Mouse (Mus musculus) intestine, postnatal 0 days (tissue): ENCODE measurements at regions not wholly inside any gene's neighbourhood (a gene's known extent, or its start where the extent isn't known, plus 50 kb on each side); places are given as distances from the start of the nearest gene placed in this dataset.

ENCODE experiments used
- ATAC-seq: fragments of 200-750 bp; cut with Nextera tagmentation; 2 replicates; pipeline ENCODE4 v1.8.0; 2017; ENCODE audit warnings: mild to moderate bottlenecking, moderate TSS enrichment, moderate library complexity
- H3K27ac ChIP-seq: fragments of 300-500 bp; sonication (generic); 2 replicates; pipeline ENCODE4 v1.5.1; 2014; ENCODE audit warnings: mild to moderate bottlenecking, low read depth, low read length, moderate library complexity
- H3K27me3 ChIP-seq: fragments of 300-500 bp; sonication (generic); replicated peaks from 2 replicates; pipeline ENCODE4 v1.6.1; 2014; ENCODE audit warnings: low read length, mixed read lengths; ENCODE audit not compliant: control insufficient read depth, insufficient read depth
- H3K36me3 ChIP-seq: fragments of 300-500 bp; sonication (generic); 2 replicates; pipeline ENCODE4 v1.6.1; 2014; ENCODE audit warnings: mild to moderate bottlenecking, moderate library complexity; ENCODE audit not compliant: control insufficient read depth, insufficient read depth
- H3K4me1 ChIP-seq: fragments of 300-500 bp; sonication (generic); replicated peaks from 2 replicates; pipeline ENCODE4 v1.6.1; 2014; ENCODE audit warnings: antibody characterized with exemption, low read length, mixed read lengths; ENCODE audit not compliant: control insufficient read depth, insufficient read depth
- H3K4me2 ChIP-seq: fragments of 300-500 bp; sonication (generic); replicated peaks from 2 replicates; pipeline ENCODE4 v1.6.1; 2014; ENCODE audit warnings: low read depth, mild to moderate bottlenecking, moderate library complexity
- H3K4me3 ChIP-seq: fragments of 300-500 bp; sonication (generic); 2 replicates; pipeline ENCODE4 v1.5.1; 2014; ENCODE audit warnings: low read depth, low read length
- H3K9ac ChIP-seq: fragments of 300-500 bp; sonication (generic); 2 replicates; pipeline ENCODE4 v1.6.1; 2014; ENCODE audit warnings: mild to moderate bottlenecking, low read depth, low read length
- H3K9me3 ChIP-seq: fragments of 300-500 bp; sonication (generic); 2 replicates; pipeline ENCODE4 v1.6.1; 2016; ENCODE audit warnings: mixed run types; ENCODE audit not compliant: control insufficient read depth
- CTCF ChIP-seq: sonication (generic); IDR thresholded peaks from 2 replicates; pipeline ENCODE4 v1.5.1; 2016; ENCODE audit warnings: low read depth, mild to moderate bottlenecking, control low read depth, antibody characterized with exemption, moderate library complexity
- WGBS: fragments of 180-500 bp; shearing (Covaris S2); extraction: QIAGEN DNeasy Blood & Tissue Kit; methylation state at CpG from one replicate; pipeline ENCODE4 v1.1.7; 2014; 5-methylcytosine and 5-hydroxymethylcytosine counted together

DNA sequence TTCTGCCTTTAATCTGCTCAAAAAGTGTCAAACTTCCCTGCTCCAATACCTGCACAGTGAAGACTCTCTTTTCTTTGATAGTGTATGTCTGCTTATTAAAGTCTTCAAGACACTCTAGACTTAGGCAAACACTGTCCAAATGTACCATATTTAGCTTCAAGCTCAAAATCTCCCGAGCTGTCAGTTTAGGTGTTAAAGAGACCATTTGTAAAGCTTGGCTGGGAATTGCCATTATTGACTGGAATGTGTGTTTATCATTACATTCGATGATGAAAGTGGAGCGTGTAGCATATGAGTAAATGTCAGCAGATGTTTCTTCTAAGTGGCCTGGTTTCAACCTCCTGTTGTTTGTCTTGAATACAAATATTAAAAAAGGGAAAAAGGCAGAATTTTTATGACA lies 564.4 kb downstream of the Prkd1 start:
- H3K9me3 ChIP-seq, result no peaks in the 10 kb centered on the region
- H3K4me3 ChIP-seq, result no peak overlapping the region
- ATAC-seq, result no peak
- H3K36me3 ChIP-seq, result no peaks in the 10 kb centered on the region
- 62% methylated on average over 3 of the region's 3 CpGs for WGBS
- no peak for TF ChIP-seq CTCF
- no peak overlapping the region for H3K27ac ChIP-seq
- no peaks in the 10 kb centered on the region for H3K27me3 ChIP-seq
- H3K9ac ChIP-seq, result no peak overlapping the region
- H3K4me2 ChIP-seq, result no peak overlapping the region
- no peaks in the 10 kb centered on the region for H3K4me1 ChIP-seq

DNA sequence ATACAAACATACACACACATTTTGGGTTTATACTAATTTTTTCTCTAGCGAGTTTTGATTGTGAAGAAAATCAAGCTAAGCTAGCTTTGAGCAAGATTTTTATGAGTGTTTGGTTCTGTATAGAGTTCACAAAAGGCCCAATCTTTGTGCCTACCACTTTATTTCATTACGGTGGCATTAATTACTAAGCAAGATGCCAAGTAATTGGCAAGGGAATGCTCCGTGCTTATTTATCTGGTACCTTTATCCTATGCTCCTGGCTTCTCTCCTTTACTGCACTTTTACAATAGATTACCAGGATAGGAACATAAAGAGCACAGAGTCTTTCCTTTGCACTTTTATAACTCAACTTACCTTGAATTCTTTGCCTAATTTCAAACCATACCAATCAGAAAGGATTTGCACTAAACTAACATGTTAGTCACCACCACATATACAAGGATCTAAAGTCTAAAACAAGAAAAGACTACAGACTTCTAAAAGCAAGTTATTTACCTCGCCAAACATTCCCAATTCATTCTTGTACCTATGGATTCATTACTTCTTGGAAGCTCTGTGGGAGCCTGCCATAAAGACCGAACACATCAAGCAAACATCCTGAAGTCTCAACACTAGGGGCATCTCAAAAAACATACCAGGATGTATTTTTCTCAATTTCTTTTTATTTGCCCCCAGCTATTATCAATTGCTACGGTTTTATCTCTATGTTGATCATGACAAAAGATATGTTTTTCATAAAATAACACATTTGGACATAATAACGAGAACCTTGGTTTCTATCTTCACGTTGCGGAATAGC lies 537.5 kb downstream of the Prkd1 start:
- Histone ChIP-seq H3K9me3 (no peaks in the 10 kb centered on the region), H3K4me2 (no peak overlapping the region), H3K27me3 (no peaks in the 10 kb centered on the region), H3K36me3 (no peaks in the 10 kb centered on the region), H3K4me1 (no peaks in the 10 kb centered on the region), H3K27ac (no peak overlapping the region), H3K9ac (no peak overlapping the region), H3K4me3 (no peak overlapping the region)
- no peak for TF ChIP-seq CTCF
- ATAC-seq, result no peak
- 84% methylated on average over 9 of the region's 9 CpGs for WGBS

DNA sequence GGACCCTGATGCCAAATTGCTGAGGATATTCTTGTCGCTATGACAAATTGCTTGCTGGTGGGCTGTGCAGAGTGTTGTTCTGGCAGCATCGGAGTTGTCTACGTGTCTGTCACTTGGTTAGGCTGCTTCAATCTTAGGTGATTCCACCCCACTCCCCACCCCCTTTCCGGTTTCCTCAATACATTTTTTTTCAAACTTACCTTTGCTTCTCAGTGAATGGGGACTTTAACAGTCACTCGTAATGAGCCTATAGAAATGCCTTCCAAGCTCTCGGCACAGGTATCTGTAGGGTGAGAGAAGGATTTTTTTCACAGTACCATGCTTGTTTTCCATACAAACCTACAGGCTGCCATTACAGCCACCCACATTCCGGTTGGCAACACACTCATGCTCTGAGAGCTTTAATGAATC lies 536.8 kb downstream of the Prkd1 start:
- H3K4me1 ChIP-seq, result no peaks in the 10 kb centered on the region
- ATAC-seq, result no peak
- H3K27me3 ChIP-seq, result no peaks in the 10 kb centered on the region
- WGBS, result 85% methylated on average over 7 of the region's 7 CpGs
- no peaks in the 10 kb centered on the region for H3K9me3 ChIP-seq
- H3K4me2 ChIP-seq, result no peak overlapping the region
- no peaks in the 10 kb centered on the region for H3K36me3 ChIP-seq
- H3K9ac ChIP-seq, result no peak overlapping the region
- no peak overlapping the region for H3K27ac ChIP-seq
- no peak overlapping the region for H3K4me3 ChIP-seq
- no peak for TF ChIP-seq CTCF

DNA sequence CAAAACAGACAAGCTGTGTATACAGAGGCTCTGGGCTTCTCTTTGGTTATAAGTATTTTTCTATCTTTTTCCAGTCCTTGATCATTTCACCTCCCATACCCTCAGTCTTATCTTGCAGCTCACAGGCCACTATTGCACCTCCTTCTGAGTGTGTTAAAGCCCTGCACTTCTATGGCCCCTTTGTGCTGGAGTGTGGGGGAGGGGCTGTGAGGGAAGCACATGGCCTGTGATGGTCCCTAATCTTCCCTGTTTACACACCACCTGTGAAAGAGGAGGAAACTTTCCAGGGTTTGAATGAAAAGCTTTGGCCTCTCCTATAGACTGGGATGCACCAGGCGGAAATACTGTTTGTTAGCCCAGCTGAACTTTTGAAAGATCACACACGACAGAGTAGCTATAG lies 533.0 kb downstream of the Prkd1 start:
- TF ChIP-seq CTCF, result no peak
- peak; percentile 70 for ATAC-seq
- 31% methylated on average over 2 of the region's 2 CpGs for WGBS

DNA sequence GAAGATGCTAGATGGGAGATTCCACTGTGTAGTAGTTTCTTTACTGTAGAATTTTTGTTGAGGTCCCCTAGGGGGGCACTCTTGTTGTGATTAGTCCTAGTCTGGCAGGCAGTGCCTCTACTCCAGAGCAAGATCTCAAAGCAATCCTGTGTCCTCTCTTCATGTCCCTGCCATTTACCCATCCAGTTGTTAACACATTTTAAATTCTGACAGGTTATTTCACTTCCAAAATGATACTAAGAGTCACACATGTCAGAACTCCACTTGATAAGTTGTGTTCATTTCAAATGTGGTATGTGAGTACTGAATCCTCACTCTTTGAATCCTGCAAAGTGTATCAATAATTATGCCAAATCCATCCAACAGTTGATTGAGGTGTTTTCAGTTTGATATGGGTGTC lies 530.6 kb downstream of the Prkd1 start:
- no peak overlapping the region for H3K27ac ChIP-seq
- no peak overlapping the region for H3K4me2 ChIP-seq
- H3K4me3 ChIP-seq, result no peak overlapping the region
- no peak for ATAC-seq
- H3K9ac ChIP-seq, result no peak overlapping the region
- no peaks in the 10 kb centered on the region for H3K9me3 ChIP-seq
- no peak for TF ChIP-seq CTCF
- no peaks in the 10 kb centered on the region for H3K36me3 ChIP-seq
- H3K27me3 ChIP-seq, result no peaks in the 10 kb centered on the region
- no peaks in the 10 kb centered on the region for H3K4me1 ChIP-seq

More for the DNA sequence above, 533.0 kb downstream of the Prkd1 start:
- H3K9me3 ChIP-seq, result no peaks in the 10 kb centered on the region
- no peaks in the 10 kb centered on the region for H3K4me1 ChIP-seq
- H3K4me3 ChIP-seq, result no peak overlapping the region
- no peaks in the 10 kb centered on the region for H3K27me3 ChIP-seq
- no peak overlapping the region for H3K4me2 ChIP-seq
- no peak overlapping the region for H3K27ac ChIP-seq
- no peaks in the 10 kb centered on the region for H3K36me3 ChIP-seq
- H3K9ac ChIP-seq, result no peak overlapping the region

DNA sequence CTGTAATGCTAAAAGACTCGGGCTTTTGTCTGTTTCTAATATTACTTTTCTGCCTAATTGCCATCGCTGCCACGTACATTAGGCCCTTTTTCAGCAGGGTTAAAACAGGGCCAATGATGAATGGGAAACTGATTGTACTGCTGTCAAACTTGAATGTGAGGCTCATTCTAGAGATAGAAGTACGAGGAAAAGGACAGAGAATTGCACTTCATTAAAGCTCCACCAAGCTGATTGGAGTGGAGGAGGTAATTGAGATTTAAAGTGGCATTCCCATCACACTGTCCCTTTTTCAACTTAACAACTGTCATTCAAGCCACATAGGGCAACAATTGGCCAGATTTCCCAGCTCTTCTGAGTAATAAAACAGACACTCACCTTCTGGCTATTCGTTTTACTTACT lies 526.8 kb downstream of the Prkd1 start:
- Histone ChIP-seq H3K4me2 (no peak overlapping the region), H3K4me3 (no peak overlapping the region), H3K9me3 (no peaks in the 10 kb centered on the region), H3K27ac (no peak overlapping the region), H3K9ac (no peak overlapping the region), H3K36me3 (no peaks in the 10 kb centered on the region), H3K27me3 (no peaks in the 10 kb centered on the region), H3K4me1 (no peaks in the 10 kb centered on the region)
- 71% methylated on average over 5 of the region's 5 CpGs for WGBS
- no peak for TF ChIP-seq CTCF
- ATAC-seq, result no peak
